Mouse (Mus musculus): ENCODE measurements around the gene Cldn13.

GRCm38 (mm10) chr5:134934666-134935065 lies 19.3 kb upstream of the Cldn13 start:
- TF ChIP-seq EP300 (IDR thresholded peaks at IDR 0.05; ENCODE audit: low read depth) (no peak), CTCF (IDR thresholded peaks at IDR 0.05; ENCODE audit: low read depth) (no peak)

Data from liver, postnatal 0 days (tissue).